Mouse (Mus musculus): ENCODE measurements around the gene AU022252. TPM values are rescaled to one million over a fixed set of nuclear protein-coding genes. Genes with fewer than 3 reads are reported as not detected.
A peak's percentile ranks its signal among the peaks of the same experiment; 100 is the strongest.

Gene AU022252
- polyA plus RNA-seq, 1 experiment from 2014 or later, result 33.0 TPM

DNA sequence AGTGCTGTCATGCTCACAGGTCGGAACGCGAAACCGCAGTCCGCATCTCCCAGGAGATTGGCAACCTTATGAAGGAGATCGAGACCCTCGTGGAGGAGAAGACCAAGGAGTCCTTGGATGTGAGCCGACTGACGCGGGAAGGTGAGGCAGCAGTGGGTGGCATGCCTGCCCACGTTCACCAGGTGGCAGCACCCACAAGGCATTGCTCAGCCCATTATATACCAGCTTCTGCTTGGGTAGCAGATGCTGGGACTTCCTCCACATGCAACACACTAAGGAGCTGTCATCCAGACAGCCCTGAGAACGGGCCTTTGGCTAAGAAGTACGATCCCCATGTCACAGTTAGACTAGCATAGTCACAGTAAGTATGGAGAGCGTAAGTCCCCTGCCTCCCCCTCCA, 9.2 kb upstream of the AU022252 start:
- H3K4me1 ChIP-seq, result peaks cover 4% of the 10 kb centered on the region
- no peaks in the 10 kb centered on the region for H3K9me3 ChIP-seq
- H3K36me3 ChIP-seq, result peaks cover 87% of the 10 kb centered on the region
- no peak overlapping the region for H3K9ac ChIP-seq
- H3K27ac ChIP-seq, result no peak overlapping the region
- ATAC-seq (ENCODE audit: insufficient number of reproducible peaks, insufficient read depth, low FRiP score, low TSS enrichment, low read depth), result no peak
- WGBS, result 91% methylated on average over 14 of the region's 14 CpGs
- H3K4me3 ChIP-seq, result no peak overlapping the region
- H3K4me2 ChIP-seq, result no peak overlapping the region
- H3K27me3 ChIP-seq, result no peaks in the 10 kb centered on the region

DNA sequence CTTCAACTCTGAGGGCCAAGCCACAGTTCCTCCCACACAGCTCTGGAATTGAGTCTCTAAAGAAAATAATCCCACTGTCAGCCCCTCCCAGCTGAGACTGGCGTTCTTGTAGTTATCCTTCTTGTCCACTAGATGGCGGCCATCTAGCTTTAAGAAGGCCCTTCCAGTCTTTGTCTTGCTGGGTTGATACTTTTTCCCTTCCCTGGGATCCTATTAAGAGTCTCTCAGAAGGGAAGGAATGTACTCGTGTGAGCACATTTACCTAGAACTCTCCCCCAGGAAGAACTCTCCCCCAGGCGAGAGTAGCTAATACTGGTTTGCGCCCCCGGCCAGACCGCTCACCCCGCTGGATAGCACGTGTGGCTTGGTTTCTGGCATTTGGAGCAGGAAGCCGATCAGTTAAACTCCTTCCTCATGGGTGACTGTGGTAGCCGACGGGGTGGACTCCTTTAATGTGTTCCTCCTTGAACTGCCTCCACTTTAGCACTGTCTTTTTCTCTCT, 6.7 kb upstream of the AU022252 start:
- no peaks in the 10 kb centered on the region for H3K27me3 ChIP-seq
- ATAC-seq (ENCODE audit: insufficient number of reproducible peaks, insufficient read depth, low FRiP score, low TSS enrichment, low read depth), result peak; percentile 26
- H3K27ac ChIP-seq, result peak overlapping the region; percentile 82
- peaks cover 9% of the 10 kb centered on the region for H3K4me1 ChIP-seq
- H3K9me3 ChIP-seq, result no peaks in the 10 kb centered on the region
- peaks cover 72% of the 10 kb centered on the region for H3K36me3 ChIP-seq
- H3K9ac ChIP-seq, result peak overlapping the region; percentile 58; the same call in 1 of the 2 replicates
- H3K4me2 ChIP-seq, result peak overlapping the region; percentile 20; the same call in 1 of the 2 replicates
- WGBS, result 37% methylated on average over 12 of the region's 12 CpGs
- H3K4me3 ChIP-seq, result no peak overlapping the region

DNA sequence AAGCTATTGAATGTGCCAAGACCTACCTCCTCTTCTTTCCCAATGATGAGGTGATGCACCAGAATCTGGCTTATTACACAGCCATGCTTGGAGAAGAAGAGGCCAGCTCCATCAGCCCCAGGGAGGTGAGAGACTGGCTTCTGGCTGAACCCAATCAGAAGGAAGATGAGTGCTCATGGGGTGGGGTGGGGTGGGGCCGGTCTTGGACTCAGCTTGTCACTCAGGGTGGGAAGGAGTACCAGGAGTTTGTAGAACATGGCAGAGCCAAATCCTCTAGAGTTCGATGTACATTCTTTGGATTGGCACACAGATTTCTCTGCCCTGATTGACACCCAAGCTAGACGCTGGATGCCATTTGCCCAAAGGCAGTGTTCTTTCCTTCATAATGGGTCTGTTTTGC, 6.1 kb upstream of the AU022252 start:
- Histone ChIP-seq H3K4me3 (no peak overlapping the region), H3K4me1 (peaks cover 11% of the 10 kb centered on the region), H3K27me3 (no peaks in the 10 kb centered on the region), H3K27ac (peak overlapping the region; percentile 82; the same call in 1 of the 2 replicates), H3K4me2 (no peak overlapping the region), H3K9ac (no peak overlapping the region), H3K9me3 (no peaks in the 10 kb centered on the region), H3K36me3 (peaks cover 67% of the 10 kb centered on the region)
- no peak for ATAC-seq (ENCODE audit: insufficient number of reproducible peaks, insufficient read depth, low FRiP score, low TSS enrichment, low read depth)
- 61% methylated on average over 3 of the region's 3 CpGs for WGBS

GRCm38 (mm10) chr4:119234348-119234747, 1.8 kb upstream of the AU022252 start:
- no peaks in the 10 kb centered on the region for H3K27me3 ChIP-seq
- H3K4me1 ChIP-seq, result peaks cover 17% of the 10 kb centered on the region
- H3K36me3 ChIP-seq, result peaks cover 38% of the 10 kb centered on the region
- peak overlapping the region; percentile 83 for H3K27ac ChIP-seq
- peak overlapping the region; percentile 77 for H3K4me2 ChIP-seq
- peak overlapping the region; percentile 95 for H3K4me3 ChIP-seq
- ATAC-seq (ENCODE audit: insufficient number of reproducible peaks, insufficient read depth, low FRiP score, low TSS enrichment, low read depth), result no peak
- no peaks in the 10 kb centered on the region for H3K9me3 ChIP-seq
- 72% methylated on average over 3 of the region's 3 CpGs for WGBS
- H3K9ac ChIP-seq, result peak overlapping the region; percentile 88

DNA sequence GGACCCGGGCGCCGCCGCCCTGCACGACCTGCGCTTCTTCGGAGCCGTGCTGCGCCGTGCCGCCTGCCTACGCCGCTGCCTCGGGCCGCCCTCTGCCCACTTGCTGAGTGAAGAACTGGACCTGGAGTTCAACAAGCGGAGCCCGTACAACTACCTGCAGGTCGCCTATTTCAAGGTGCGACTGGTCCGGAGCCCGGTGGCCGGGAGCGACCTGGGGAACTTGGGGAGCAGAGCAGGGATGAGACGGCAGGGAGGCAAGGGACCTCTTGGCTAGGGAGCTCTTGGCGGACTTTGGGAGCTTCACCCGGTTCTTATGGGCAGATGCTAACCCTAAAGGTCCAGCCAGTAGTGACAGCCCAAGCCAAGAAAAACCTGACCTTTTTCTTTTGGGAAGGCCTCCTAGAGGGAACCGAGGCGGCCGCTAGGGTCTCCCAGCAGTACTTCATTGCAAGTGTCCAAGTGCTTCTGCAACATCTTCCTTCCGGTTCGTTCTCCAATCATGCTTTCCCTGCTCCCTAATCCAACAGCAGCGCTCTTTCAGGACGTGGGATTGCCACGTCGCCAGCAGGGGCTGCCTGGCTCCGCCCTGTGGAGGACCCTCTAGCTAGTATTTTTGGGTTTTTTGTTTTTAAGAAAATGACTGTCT, 867 bp upstream of the AU022252 start:
- Histone ChIP-seq H3K27ac (peak overlapping the region; percentile 83), H3K4me2 (peak overlapping the region; percentile 77)

GRCm38 (mm10) chr4:119226751-119227150, 5.8 kb downstream of the AU022252 start:
- Histone ChIP-seq H3K4me1 (peaks cover 6% of the 10 kb centered on the region), H3K36me3 (peaks cover 69% of the 10 kb centered on the region), H3K9ac (no peak overlapping the region), H3K27ac (no peak overlapping the region), H3K4me2 (no peak overlapping the region), H3K27me3 (no peaks in the 10 kb centered on the region), H3K9me3 (no peaks in the 10 kb centered on the region), H3K4me3 (no peak overlapping the region)
- ATAC-seq (ENCODE audit: insufficient number of reproducible peaks, insufficient read depth, low FRiP score, low TSS enrichment, low read depth), result no peak
- WGBS, result 91% methylated on average over 11 of the region's 11 CpGs

More for the DNA sequence above, 867 bp upstream of the AU022252 start:
- Histone ChIP-seq H3K4me1 (peaks cover 13% of the 10 kb centered on the region), H3K9ac (peak overlapping the region; percentile 88), H3K27me3 (no peaks in the 10 kb centered on the region), H3K4me3 (peak overlapping the region; percentile 95), H3K9me3 (no peaks in the 10 kb centered on the region), H3K36me3 (peaks cover 37% of the 10 kb centered on the region)
- WGBS, result under 1% methylated on average over 36 of the region's 36 CpGs
- ATAC-seq (ENCODE audit: insufficient number of reproducible peaks, insufficient read depth, low FRiP score, low TSS enrichment, low read depth), result no peak; the same call in 1 of the 2 replicates

DNA sequence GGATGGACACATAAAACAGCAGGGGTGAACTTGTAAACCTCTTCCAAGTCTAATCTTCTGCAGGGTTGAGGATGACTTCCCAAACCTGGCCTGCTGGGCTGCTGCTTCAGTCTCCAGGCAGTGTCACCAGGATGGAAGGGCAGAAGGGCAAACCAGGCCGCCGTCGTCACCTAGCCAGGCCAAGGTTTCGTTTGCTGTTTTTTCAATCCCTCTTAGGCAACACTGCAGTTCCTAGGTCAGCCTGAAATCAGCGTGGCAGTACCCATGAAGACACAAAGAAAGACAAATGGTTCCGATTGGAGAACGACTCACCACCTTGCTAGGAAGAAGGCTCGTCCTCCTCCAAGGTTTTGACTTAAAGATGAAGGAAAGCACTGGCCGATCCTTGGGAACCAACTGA, 6.8 kb downstream of the AU022252 start:
- Histone ChIP-seq H3K36me3 (peaks cover 69% of the 10 kb centered on the region), H3K4me2 (no peak overlapping the region), H3K9ac (no peak overlapping the region), H3K4me3 (no peak overlapping the region), H3K9me3 (no peaks in the 10 kb centered on the region), H3K27me3 (no peaks in the 10 kb centered on the region), H3K4me1 (no peaks in the 10 kb centered on the region), H3K27ac (no peak overlapping the region)
- no peak for ATAC-seq (ENCODE audit: insufficient number of reproducible peaks, insufficient read depth, low FRiP score, low TSS enrichment, low read depth)
- 91% methylated on average over 9 of the region's 9 CpGs for WGBS

GRCm38 (mm10) chr4:119224534-119224933, 8.0 kb downstream of the AU022252 start:
- H3K4me1 ChIP-seq, result no peaks in the 10 kb centered on the region
- H3K27ac ChIP-seq, result no peak overlapping the region
- 87% methylated on average over 3 of the region's 3 CpGs for WGBS
- H3K36me3 ChIP-seq, result peaks cover 63% of the 10 kb centered on the region
- H3K9me3 ChIP-seq, result no peaks in the 10 kb centered on the region
- H3K4me2 ChIP-seq, result no peak overlapping the region
- H3K9ac ChIP-seq, result no peak overlapping the region
- ATAC-seq (ENCODE audit: insufficient number of reproducible peaks, insufficient read depth, low FRiP score, low TSS enrichment, low read depth), result no peak
- H3K27me3 ChIP-seq, result no peaks in the 10 kb centered on the region
- H3K4me3 ChIP-seq, result no peak overlapping the region

- ATAC-seq (ENCODE audit: insufficient number of reproducible peaks, insufficient read depth, low FRiP score, low TSS enrichment, low read depth), result no peak
- Histone ChIP-seq H3K4me1 (no peaks in the 10 kb centered on the region), H3K36me3 (peaks cover 61% of the 10 kb centered on the region), H3K4me2 (no peak overlapping the region), H3K4me3 (no peak overlapping the region), H3K9ac (no peak overlapping the region), H3K9me3 (no peaks in the 10 kb centered on the region), H3K27ac (no peak overlapping the region), H3K27me3 (no peaks in the 10 kb centered on the region)
- WGBS, result 89% methylated on average over 1 of the region's 1 CpGs
These were observed 8.8 kb downstream of the AU022252 start for GRCm38 (mm10) chr4:119223696-119224095.

- WGBS, result 14% methylated on average over 11 of the region's 11 CpGs
- Histone ChIP-seq H3K36me3 (peaks cover 9% of the 10 kb centered on the region), H3K4me2 (no peak within 1 kb of the TSS), H3K4me1 (peaks cover 8% of the 10 kb centered on the region), H3K27me3 (no peaks in the 10 kb centered on the region), H3K9ac (no peak within 1 kb of the TSS), H3K27ac (no peak within 1 kb of the TSS), H3K9me3 (no peaks in the 10 kb centered on the region), H3K4me3 (no peak within 1 kb of the TSS)
- ATAC-seq (ENCODE audit: insufficient number of reproducible peaks, insufficient read depth, low FRiP score, low TSS enrichment, low read depth), result no peak
These were observed 14.3 kb downstream of the AU022252 start, which contains the start of gene Tmem269 for GRCm38 (mm10) chr4:119218169-119218568. Gene Tmem269 (minus strand): TSS chr4:119218217.

DNA sequence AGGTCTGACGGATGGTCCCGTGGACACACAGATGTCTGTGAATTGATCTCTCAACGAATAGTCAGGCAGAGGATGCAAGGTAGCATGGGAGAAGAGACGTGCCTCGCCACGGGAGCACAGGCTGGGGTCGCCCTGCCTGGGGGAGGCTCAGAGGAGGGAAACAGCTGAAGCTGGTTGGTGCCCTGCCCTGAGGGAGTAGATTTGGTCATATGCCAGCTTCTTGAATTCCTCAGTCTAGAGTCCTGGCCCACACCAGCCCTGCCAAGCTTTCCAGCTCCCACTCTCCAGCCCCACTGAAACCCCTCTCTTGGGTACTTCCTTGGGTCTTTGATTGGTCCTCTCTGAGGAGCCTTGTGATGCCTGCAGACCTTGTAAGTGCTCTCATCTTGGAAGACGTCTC, 15.8 kb downstream of the AU022252 start:
- ATAC-seq (ENCODE audit: insufficient number of reproducible peaks, insufficient read depth, low FRiP score, low TSS enrichment, low read depth), result no peak
- Histone ChIP-seq H3K4me2 (no peak overlapping the region), H3K27ac (no peak overlapping the region), H3K4me3 (no peak overlapping the region), H3K36me3 (no peaks in the 10 kb centered on the region), H3K4me1 (peaks cover 8% of the 10 kb centered on the region), H3K9me3 (no peaks in the 10 kb centered on the region), H3K27me3 (no peaks in the 10 kb centered on the region), H3K9ac (no peak overlapping the region)
- WGBS, result 75% methylated on average over 8 of the region's 8 CpGs

DNA sequence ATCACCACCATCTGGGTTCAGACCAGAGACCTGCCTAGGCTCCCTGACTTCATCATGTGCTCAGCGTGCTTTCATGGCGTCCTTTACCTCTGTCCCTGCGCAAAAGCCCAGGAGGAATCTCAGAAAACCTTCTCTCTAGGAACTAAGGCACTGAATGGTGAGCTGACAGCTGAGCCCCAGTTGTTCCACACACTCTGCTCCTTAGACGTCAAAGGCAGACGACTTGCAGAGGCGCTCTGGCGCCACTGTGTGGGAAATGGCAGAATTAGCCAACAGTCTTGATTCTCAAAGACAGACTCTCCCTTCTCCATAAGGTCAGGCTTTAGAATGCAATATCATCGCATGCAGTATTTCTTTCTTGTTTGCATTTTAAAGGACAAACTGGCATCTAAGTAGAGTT, 27.8 kb downstream of the AU022252 start:
- H3K27ac ChIP-seq, result no peak overlapping the region
- no peaks in the 10 kb centered on the region for H3K27me3 ChIP-seq
- H3K36me3 ChIP-seq, result peaks cover 20% of the 10 kb centered on the region
- no peaks in the 10 kb centered on the region for H3K4me1 ChIP-seq
- no peak overlapping the region for H3K9ac ChIP-seq
- WGBS, result 12% methylated on average over 8 of the region's 8 CpGs
- no peaks in the 10 kb centered on the region for H3K9me3 ChIP-seq
- no peak overlapping the region for H3K4me2 ChIP-seq
- no peak for ATAC-seq (ENCODE audit: insufficient number of reproducible peaks, insufficient read depth, low FRiP score, low TSS enrichment, low read depth)
- H3K4me3 ChIP-seq, result no peak overlapping the region

Measured in embryonic facial prominence, embryonic 13.5 days (tissue).